Mouse (Mus musculus): ENCODE data around the gene Atp12a. TPM values are rescaled to one million over a fixed set of nuclear protein-coding genes. Genes with fewer than 3 reads are reported as not detected.

Atp12a gene
- polyA plus RNA-seq, 1 experiment from 2014 or later: 0.17 TPM

DNA sequence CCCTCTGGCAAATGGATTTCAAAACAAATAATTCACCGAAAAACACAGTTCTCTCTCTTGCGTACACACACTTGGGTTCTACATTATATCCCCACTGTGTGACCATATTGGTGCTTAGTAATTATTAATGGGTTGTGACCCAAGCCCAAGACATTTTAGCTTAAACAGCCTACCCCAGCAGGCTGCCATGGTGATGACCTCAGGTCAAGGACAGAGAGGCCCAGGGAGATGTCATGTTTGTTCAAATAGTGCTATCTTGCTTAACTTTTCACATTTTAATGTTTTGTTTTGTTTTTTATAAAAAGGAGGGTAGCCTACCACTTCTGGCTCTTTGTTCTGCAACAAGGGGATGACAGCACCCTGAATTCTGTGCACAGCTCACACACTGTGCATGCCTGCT is 27.2 kb upstream of the Atp12a start:
- Histone ChIP-seq H3K4me3 (ENCODE audit: low read depth, low read length) (no peak overlapping the region), H3K27ac (ENCODE audit: low read length) (no peak overlapping the region), H3K9me3 (ENCODE audit: control insufficient read depth, low read depth, low read length) (no peaks in the 10 kb centered on the region), H3K4me2 (replicated peaks; ENCODE audit: low read depth, low read length) (no peak overlapping the region), H3K9ac (replicated peaks; ENCODE audit: low read depth, low read length) (no peak overlapping the region), H3K36me3 (ENCODE audit: control insufficient read depth, insufficient read depth, low read length) (no peaks in the 10 kb centered on the region), H3K27me3 (ENCODE audit: control insufficient read depth, insufficient read depth, low read length) (no peaks in the 10 kb centered on the region), H3K4me1 (ENCODE audit: control insufficient read depth, insufficient read depth, low read length) (peaks cover 2% of the 10 kb centered on the region; the same call in 1 of the 2 replicates)
- no peak for ATAC-seq (ENCODE audit: insufficient number of reproducible peaks, insufficient read depth, low FRiP score, low read depth)
- WGBS: 56% methylated on average over 2 of the region's 2 CpGs

DNA sequence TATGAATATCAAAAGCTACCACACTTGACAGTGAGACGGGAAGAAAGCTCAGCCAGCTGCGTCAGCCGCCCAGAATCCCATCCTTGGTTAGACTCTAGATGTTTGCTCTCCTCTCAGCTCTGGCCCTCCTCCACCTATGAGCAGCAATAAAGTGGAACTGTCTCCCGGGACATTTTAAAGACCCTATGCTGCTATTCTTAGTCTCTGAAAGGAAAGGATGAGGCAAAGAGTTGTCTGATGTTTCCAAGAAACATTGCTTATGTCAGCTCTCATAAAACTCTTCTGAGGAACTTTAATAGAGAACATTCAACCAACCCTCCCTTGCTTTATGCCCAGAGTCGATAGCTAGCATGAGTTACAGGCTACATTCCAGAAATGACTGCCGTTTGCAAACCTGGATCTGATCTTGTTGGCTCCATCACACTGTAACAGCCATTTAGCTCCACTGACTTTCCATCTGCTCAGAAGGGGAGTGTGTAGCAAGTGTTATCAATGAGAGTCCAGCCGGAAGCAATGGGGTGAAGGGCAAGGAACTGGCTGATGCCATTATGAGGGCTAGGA is 25.9 kb upstream of the Atp12a start:
- H3K27me3 ChIP-seq (ENCODE audit: control insufficient read depth, insufficient read depth, low read length): no peaks in the 10 kb centered on the region
- ATAC-seq (ENCODE audit: insufficient number of reproducible peaks, insufficient read depth, low FRiP score, low read depth): no peak

DNA sequence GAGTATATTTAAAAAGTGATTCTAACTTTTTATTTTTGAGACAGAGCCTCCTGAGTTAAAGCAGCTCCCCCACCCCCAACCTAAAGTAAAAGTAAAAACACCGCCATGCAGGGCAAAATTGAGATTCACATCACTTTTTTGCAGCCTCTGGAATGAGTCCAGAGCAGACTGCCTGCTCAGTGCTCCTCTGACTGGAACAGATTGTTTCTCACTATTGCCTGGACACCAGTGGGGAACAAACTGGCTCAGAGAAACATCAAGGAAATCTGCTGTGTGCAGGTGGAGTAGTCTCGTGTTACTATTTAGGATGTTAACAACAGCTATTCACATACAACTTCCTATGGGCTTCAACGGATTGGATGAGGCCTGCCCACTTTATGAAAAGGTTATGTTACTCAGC is 16.2 kb upstream of the Atp12a start:
- ATAC-seq (ENCODE audit: insufficient number of reproducible peaks, insufficient read depth, low FRiP score, low read depth): no peak
- Histone ChIP-seq H3K4me3 (ENCODE audit: low read depth, low read length) (no peak overlapping the region), H3K9me3 (ENCODE audit: control insufficient read depth, low read depth, low read length) (no peaks in the 10 kb centered on the region), H3K4me2 (replicated peaks; ENCODE audit: low read depth, low read length) (no peak overlapping the region), H3K27me3 (ENCODE audit: control insufficient read depth, insufficient read depth, low read length) (no peaks in the 10 kb centered on the region), H3K36me3 (ENCODE audit: control insufficient read depth, insufficient read depth, low read length) (no peaks in the 10 kb centered on the region), H3K27ac (ENCODE audit: low read length) (no peak overlapping the region), H3K4me1 (ENCODE audit: control insufficient read depth, insufficient read depth, low read length) (no peaks in the 10 kb centered on the region), H3K9ac (replicated peaks; ENCODE audit: low read depth, low read length) (no peak overlapping the region)
- WGBS: 65% methylated on average over 3 of the region's 3 CpGs

More for the DNA sequence above, 25.9 kb upstream of the Atp12a start:
- Histone ChIP-seq H3K4me1 (ENCODE audit: control insufficient read depth, insufficient read depth, low read length) (peaks cover 2% of the 10 kb centered on the region; the same call in 1 of the 2 replicates), H3K4me3 (ENCODE audit: low read depth, low read length) (no peak overlapping the region), H3K9me3 (ENCODE audit: control insufficient read depth, low read depth, low read length) (no peaks in the 10 kb centered on the region), H3K36me3 (ENCODE audit: control insufficient read depth, insufficient read depth, low read length) (no peaks in the 10 kb centered on the region), H3K27ac (ENCODE audit: low read length) (no peak overlapping the region), H3K4me2 (replicated peaks; ENCODE audit: low read depth, low read length) (no peak overlapping the region), H3K9ac (replicated peaks; ENCODE audit: low read depth, low read length) (no peak overlapping the region)
- 73% methylated on average over 7 of the region's 7 CpGs for WGBS

DNA sequence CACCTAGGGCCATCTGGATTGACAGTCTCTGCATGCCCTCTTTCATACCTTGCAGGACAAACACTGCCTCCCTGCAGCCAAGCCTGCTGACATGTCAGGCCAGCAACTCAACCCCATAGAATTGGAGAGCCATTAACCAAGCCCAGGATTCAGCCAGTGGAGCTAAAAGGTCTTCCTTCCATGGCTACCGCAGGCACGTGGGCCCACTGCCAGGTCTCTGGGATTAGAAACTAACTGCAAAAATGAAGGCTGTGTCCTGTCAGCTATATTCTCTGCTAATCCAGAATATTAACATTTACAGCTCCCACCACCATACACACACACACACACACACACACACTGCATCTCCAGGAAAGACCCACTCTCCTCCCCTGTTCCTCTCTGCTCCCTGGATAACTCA is 15.3 kb upstream of the Atp12a start:
- no peaks in the 10 kb centered on the region for H3K4me1 ChIP-seq (ENCODE audit: control insufficient read depth, insufficient read depth, low read length)
- no peak overlapping the region for H3K4me3 ChIP-seq (ENCODE audit: low read depth, low read length)
- no peak overlapping the region for H3K4me2 ChIP-seq (replicated peaks; ENCODE audit: low read depth, low read length)
- H3K27ac ChIP-seq (ENCODE audit: low read length): no peak overlapping the region
- no peak for ATAC-seq (ENCODE audit: insufficient number of reproducible peaks, insufficient read depth, low FRiP score, low read depth)
- H3K9ac ChIP-seq (replicated peaks; ENCODE audit: low read depth, low read length): no peak overlapping the region
- H3K27me3 ChIP-seq (ENCODE audit: control insufficient read depth, insufficient read depth, low read length): no peaks in the 10 kb centered on the region
- H3K9me3 ChIP-seq (ENCODE audit: control insufficient read depth, low read depth, low read length): no peaks in the 10 kb centered on the region
- no peaks in the 10 kb centered on the region for H3K36me3 ChIP-seq (ENCODE audit: control insufficient read depth, insufficient read depth, low read length)
- WGBS: 89% methylated on average over 2 of the region's 2 CpGs

DNA sequence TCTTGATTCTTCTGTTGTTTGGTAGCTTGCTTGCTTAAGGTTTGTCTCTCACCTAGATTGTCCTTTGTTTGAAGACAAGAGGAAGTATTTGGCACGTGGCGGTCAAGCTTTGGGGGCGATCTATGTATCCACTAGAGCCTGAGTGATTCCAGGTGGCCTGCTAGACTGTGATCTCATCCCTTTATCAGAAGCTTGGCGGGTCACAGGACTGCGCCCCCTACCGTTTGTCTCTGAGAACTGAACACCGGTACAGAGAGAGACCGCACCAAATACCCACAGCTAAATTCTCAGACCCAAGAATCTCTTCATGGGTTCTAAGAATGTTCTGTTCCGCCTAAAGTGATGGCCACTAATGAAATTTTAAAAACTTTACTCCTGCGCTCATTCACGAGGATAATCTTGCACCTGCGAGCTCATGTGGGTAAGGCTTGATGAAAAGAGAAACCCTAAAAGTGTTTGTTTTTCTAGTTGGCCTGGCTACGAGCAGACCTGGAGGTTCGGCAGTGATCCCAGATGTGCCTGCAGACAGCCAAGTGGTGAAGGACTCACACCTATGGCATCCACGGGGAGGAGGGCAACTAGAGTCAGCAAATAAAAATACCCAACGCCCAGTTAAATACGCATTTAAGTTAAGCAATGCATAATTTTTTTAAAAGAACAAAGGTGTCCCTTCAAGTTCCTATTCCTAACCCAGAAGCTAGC is 12.8 kb upstream of the Atp12a start:
- Histone ChIP-seq H3K9me3 (ENCODE audit: control insufficient read depth, low read depth, low read length) (no peaks in the 10 kb centered on the region), H3K4me3 (ENCODE audit: low read depth, low read length) (no peak overlapping the region), H3K27me3 (ENCODE audit: control insufficient read depth, insufficient read depth, low read length) (no peaks in the 10 kb centered on the region), H3K4me2 (replicated peaks; ENCODE audit: low read depth, low read length) (no peak overlapping the region), H3K9ac (replicated peaks; ENCODE audit: low read depth, low read length) (no peak overlapping the region), H3K4me1 (ENCODE audit: control insufficient read depth, insufficient read depth, low read length) (no peaks in the 10 kb centered on the region), H3K27ac (ENCODE audit: low read length) (no peak overlapping the region), H3K36me3 (ENCODE audit: control insufficient read depth, insufficient read depth, low read length) (no peaks in the 10 kb centered on the region)
- 31% methylated on average over 17 of the region's 17 CpGs for WGBS
- ATAC-seq (ENCODE audit: insufficient number of reproducible peaks, insufficient read depth, low FRiP score, low read depth): no peak

DNA sequence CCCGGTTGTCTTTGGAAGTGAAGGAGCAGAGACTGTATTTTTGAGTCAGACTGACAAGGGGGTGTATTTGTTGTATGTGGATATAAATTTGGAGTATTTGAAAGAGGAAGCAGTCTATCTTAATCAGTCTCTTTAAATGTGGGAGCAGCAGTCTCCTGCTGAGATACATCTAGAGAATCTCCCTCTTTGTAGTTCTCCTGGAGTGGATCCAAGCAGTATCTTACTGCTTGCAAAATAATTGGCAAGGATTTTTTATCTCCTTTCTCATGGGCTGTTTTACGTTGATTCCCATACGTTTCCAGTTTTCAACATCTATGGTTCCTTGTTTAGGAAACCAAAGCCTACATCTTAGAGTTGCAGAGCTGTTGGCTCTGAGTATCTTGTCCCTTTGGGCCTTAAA is 10.1 kb upstream of the Atp12a start:
- Histone ChIP-seq H3K27ac (ENCODE audit: low read length) (no peak overlapping the region), H3K9me3 (ENCODE audit: control insufficient read depth, low read depth, low read length) (no peaks in the 10 kb centered on the region), H3K36me3 (ENCODE audit: control insufficient read depth, insufficient read depth, low read length) (no peaks in the 10 kb centered on the region), H3K27me3 (ENCODE audit: control insufficient read depth, insufficient read depth, low read length) (no peaks in the 10 kb centered on the region), H3K4me3 (ENCODE audit: low read depth, low read length) (no peak overlapping the region), H3K4me2 (replicated peaks; ENCODE audit: low read depth, low read length) (no peak overlapping the region), H3K4me1 (ENCODE audit: control insufficient read depth, insufficient read depth, low read length) (no peaks in the 10 kb centered on the region), H3K9ac (replicated peaks; ENCODE audit: low read depth, low read length) (no peak overlapping the region)
- WGBS: 62% methylated on average over 3 of the region's 3 CpGs
- ATAC-seq (ENCODE audit: insufficient number of reproducible peaks, insufficient read depth, low FRiP score, low read depth): no peak

DNA sequence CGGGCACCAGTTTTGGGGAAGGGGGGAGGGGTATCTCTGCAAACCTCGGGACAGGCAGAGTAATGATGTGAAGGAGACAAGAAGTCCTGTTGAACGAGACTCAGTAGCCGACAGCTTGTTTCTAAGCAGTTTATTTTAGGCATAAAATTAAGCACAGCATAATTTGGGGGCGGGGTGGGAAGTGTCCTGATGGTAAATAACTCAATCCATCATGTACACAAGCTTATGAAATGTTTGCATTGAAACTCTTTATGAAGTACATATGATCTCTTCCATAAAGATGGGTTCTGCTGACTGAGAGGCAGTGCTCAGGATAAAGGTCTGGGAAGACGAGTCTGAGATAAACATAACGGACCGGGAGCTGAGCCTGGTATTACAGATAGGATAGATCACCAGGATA is 9.5 kb upstream of the Atp12a start:
- H3K27me3 ChIP-seq (ENCODE audit: control insufficient read depth, insufficient read depth, low read length): no peaks in the 10 kb centered on the region
- no peak overlapping the region for H3K4me3 ChIP-seq (ENCODE audit: low read depth, low read length)
- H3K9me3 ChIP-seq (ENCODE audit: control insufficient read depth, low read depth, low read length): no peaks in the 10 kb centered on the region
- no peak for ATAC-seq (ENCODE audit: insufficient number of reproducible peaks, insufficient read depth, low FRiP score, low read depth)
- H3K4me2 ChIP-seq (replicated peaks; ENCODE audit: low read depth, low read length): no peak overlapping the region
- H3K9ac ChIP-seq (replicated peaks; ENCODE audit: low read depth, low read length): no peak overlapping the region
- H3K27ac ChIP-seq (ENCODE audit: low read length): no peak overlapping the region
- no peaks in the 10 kb centered on the region for H3K4me1 ChIP-seq (ENCODE audit: control insufficient read depth, insufficient read depth, low read length)
- 54% methylated on average over 8 of the region's 8 CpGs for WGBS
- no peaks in the 10 kb centered on the region for H3K36me3 ChIP-seq (ENCODE audit: control insufficient read depth, insufficient read depth, low read length)

DNA sequence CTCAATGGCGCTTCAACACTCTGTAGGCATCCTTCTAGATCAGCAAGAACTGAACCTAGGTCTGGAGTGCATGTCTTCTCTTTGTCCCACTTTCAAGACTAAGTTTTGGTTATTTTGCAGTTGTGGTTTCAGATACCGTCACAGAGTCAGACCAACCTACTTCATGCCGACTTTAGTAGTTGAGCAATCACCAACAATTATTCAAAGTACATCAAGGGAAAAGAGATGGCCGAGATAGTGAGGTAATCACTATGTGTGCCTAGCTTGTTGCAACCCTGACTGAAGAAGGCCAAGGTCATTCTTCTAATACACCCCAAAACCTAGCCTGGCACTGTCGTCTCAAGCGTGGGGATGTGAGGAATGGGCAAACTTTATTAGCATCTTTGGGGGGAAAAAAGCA is 8.7 kb upstream of the Atp12a start:
- 89% methylated on average over 6 of the region's 6 CpGs for WGBS
- no peaks in the 10 kb centered on the region for H3K27me3 ChIP-seq (ENCODE audit: control insufficient read depth, insufficient read depth, low read length)

DNA sequence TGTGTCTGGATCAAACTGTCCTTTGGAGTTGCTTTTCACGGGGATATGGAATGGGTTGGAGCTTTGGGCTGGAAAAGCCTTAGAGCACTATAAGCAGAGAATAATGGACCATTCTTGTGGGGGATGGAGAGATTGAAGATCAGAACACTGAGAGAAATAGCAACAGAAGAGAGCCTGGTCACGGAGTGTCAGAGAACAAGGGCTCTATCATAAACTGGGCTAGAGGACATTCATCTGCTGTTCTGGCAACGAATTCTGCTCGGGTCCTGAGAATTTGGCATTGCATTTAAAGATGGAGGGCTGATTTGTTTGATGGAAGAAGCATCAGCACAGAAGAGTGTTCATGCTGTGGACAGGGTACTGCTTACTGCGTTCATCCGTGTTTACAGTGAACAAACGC is 6.4 kb upstream of the Atp12a start:
- no peak overlapping the region for H3K4me2 ChIP-seq (replicated peaks; ENCODE audit: low read depth, low read length)
- no peaks in the 10 kb centered on the region for H3K9me3 ChIP-seq (ENCODE audit: control insufficient read depth, low read depth, low read length)
- no peak overlapping the region for H3K9ac ChIP-seq (replicated peaks; ENCODE audit: low read depth, low read length)
- H3K4me3 ChIP-seq (ENCODE audit: low read depth, low read length): no peak overlapping the region
- no peaks in the 10 kb centered on the region for H3K4me1 ChIP-seq (ENCODE audit: control insufficient read depth, insufficient read depth, low read length)
- no peaks in the 10 kb centered on the region for H3K36me3 ChIP-seq (ENCODE audit: control insufficient read depth, insufficient read depth, low read length)
- no peak overlapping the region for H3K27ac ChIP-seq (ENCODE audit: low read length)
- 81% methylated on average over 7 of the region's 7 CpGs for WGBS
- no peaks in the 10 kb centered on the region for H3K27me3 ChIP-seq (ENCODE audit: control insufficient read depth, insufficient read depth, low read length)
- no peak for ATAC-seq (ENCODE audit: insufficient number of reproducible peaks, insufficient read depth, low FRiP score, low read depth)

More for the DNA sequence above, 8.7 kb upstream of the Atp12a start:
- Histone ChIP-seq H3K36me3 (ENCODE audit: control insufficient read depth, insufficient read depth, low read length) (no peaks in the 10 kb centered on the region), H3K4me1 (ENCODE audit: control insufficient read depth, insufficient read depth, low read length) (no peaks in the 10 kb centered on the region), H3K9me3 (ENCODE audit: control insufficient read depth, low read depth, low read length) (no peaks in the 10 kb centered on the region), H3K27ac (ENCODE audit: low read length) (no peak overlapping the region), H3K9ac (replicated peaks; ENCODE audit: low read depth, low read length) (no peak overlapping the region), H3K4me2 (replicated peaks; ENCODE audit: low read depth, low read length) (no peak overlapping the region), H3K4me3 (ENCODE audit: low read depth, low read length) (no peak overlapping the region)
- ATAC-seq (ENCODE audit: insufficient number of reproducible peaks, insufficient read depth, low FRiP score, low read depth): no peak

All from stomach, embryonic 14.5 days (tissue).